Mouse (Mus musculus): ENCODE results near the gene Ppp1r14c. TPM values are rescaled to one million over a fixed set of nuclear protein-coding genes. Genes with fewer than 3 reads are reported as not detected.

The Ppp1r14c gene
- 25.2 and 36.1 TPM in 2 replicates for polyA plus RNA-seq (2012; rRNA removed)

DNA sequence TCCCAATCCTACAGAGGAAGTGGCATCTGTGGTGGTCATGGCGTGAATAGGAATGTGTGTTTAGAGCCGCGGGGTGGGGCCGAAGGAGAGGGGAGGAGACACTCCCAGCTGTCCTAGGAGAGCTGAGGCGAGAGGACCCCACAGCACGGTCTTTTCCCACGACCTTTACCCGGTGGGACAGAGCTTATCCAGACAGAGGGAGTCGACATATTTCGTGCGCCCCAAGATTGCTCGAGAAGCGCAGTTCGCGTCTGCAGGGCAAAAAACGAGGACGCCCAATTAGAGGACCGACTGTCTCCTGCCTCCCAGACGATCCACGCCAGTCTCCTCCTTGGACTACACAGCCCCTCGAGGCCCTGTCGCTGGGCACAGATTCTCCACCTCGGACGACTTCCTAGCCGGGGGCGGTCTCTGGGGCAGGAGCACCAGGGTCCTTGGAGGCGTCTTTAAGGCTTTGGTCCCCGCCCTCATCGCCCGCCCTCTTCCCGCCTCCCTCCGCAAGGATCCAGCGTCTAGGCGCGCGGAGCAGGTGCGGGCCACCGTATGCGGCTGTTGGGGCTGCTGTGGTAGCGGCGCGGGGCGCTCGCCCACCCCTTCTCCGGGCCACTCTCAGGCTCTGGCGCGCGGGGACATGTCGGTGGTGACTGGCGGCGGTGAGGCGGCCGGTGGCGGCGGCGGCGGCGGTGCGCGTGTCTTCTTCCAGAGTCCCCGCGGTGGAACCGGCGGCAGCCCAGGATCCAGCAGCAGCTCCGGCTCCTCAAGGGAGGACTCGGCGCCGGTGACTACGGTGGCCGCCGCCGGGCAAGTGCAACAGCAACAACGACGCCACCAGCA, at the start of gene Ppp1r14c:
Gene Ppp1r14c (plus strand): TSS at position 22 of the 834 bp plus-strand sequence.
- Histone ChIP-seq H3K4me1 (ENCODE audit: control insufficient read depth, insufficient read depth, low read length) (no peaks in the 10 kb centered on the region), H3K4me3 (replicated peaks; ENCODE audit: extremely low read depth, low read depth, low read length) (peak within 1 kb of the TSS; percentile 64)
- peak; percentile 60 for DNase-seq
- TF ChIP-seq CTCF (IDR thresholded peaks at IDR 0.05; ENCODE audit: insufficient read depth, low read length) = no peak
- TF ChIP-seq POLR2A (IDR thresholded peaks at IDR 0.05; ENCODE audit: borderline replicate concordance, extremely low read depth, low read depth, low read length) = peak; percentile 32; the same call in 1 of the 2 replicates
- WGBS = 1% methylated on average over 74 of the region's 74 CpGs

GRCm38 (mm10) chr10:3321406-3321805, 44.5 kb upstream of the Ppp1r14c start:
- Histone ChIP-seq H3K4me1 (ENCODE audit: control insufficient read depth, insufficient read depth, low read length) (no peaks in the 10 kb centered on the region), H3K4me3 (replicated peaks; ENCODE audit: extremely low read depth, low read depth, low read length) (no peak overlapping the region)
- no peak for DNase-seq
- TF ChIP-seq POLR2A (IDR thresholded peaks at IDR 0.05; ENCODE audit: borderline replicate concordance, extremely low read depth, low read depth, low read length) = no peak
- no peak for TF ChIP-seq CTCF (IDR thresholded peaks at IDR 0.05; ENCODE audit: insufficient read depth, low read length)
- WGBS = 78% methylated on average over 2 of the region's 2 CpGs

GRCm38 (mm10) chr10:3325447-3325846, 40.4 kb upstream of the Ppp1r14c start:
- Histone ChIP-seq H3K4me1 (ENCODE audit: control insufficient read depth, insufficient read depth, low read length) (no peaks in the 10 kb centered on the region), H3K4me3 (replicated peaks; ENCODE audit: extremely low read depth, low read depth, low read length) (no peak overlapping the region)
- WGBS = 55% methylated on average over 1 of the region's 1 CpGs
- peak; percentile 22 for DNase-seq
- TF ChIP-seq CTCF (IDR thresholded peaks at IDR 0.05; ENCODE audit: insufficient read depth, low read length) = peak; percentile 63
- no peak for TF ChIP-seq POLR2A (IDR thresholded peaks at IDR 0.05; ENCODE audit: borderline replicate concordance, extremely low read depth, low read depth, low read length)

DNA sequence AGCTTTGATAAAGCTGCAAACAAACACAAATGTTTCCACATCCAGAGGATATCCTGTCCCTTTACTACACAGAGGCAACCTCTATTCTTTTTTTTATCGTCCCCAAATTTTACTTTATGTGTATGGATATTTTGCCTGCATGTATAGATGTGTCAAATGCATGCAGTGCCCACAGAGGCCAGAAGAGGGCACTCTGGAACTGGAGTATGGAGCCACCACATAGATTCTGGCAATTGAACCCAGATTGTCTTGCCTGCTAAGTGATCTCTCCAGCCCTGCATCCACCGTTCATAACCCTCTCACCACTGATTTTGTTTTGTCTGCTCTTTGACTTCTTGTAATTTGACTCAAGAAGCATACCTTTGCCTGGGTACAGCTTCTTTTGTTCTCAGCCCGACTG, 33.0 kb upstream of the Ppp1r14c start:
- DNase-seq = peak; percentile 76

GRCm38 (mm10) chr10:3334570-3334969, 31.3 kb upstream of the Ppp1r14c start:
- no peak overlapping the region for H3K4me3 ChIP-seq (replicated peaks; ENCODE audit: extremely low read depth, low read depth, low read length)
- no peak for DNase-seq
- TF ChIP-seq CTCF (IDR thresholded peaks at IDR 0.05; ENCODE audit: insufficient read depth, low read length) = no peak
- no peak for TF ChIP-seq POLR2A (IDR thresholded peaks at IDR 0.05; ENCODE audit: borderline replicate concordance, extremely low read depth, low read depth, low read length)
- no peaks in the 10 kb centered on the region for H3K4me1 ChIP-seq (ENCODE audit: control insufficient read depth, insufficient read depth, low read length)

More for the DNA sequence above, 33.0 kb upstream of the Ppp1r14c start:
- no peaks in the 10 kb centered on the region for H3K4me1 ChIP-seq (ENCODE audit: control insufficient read depth, insufficient read depth, low read length)
- WGBS = 20% methylated on average over 3 of the region's 3 CpGs
- no peak for TF ChIP-seq POLR2A (IDR thresholded peaks at IDR 0.05; ENCODE audit: borderline replicate concordance, extremely low read depth, low read depth, low read length)
- TF ChIP-seq CTCF (IDR thresholded peaks at IDR 0.05; ENCODE audit: insufficient read depth, low read length) = peak; percentile 86
- H3K4me3 ChIP-seq (replicated peaks; ENCODE audit: extremely low read depth, low read depth, low read length) = no peak overlapping the region

GRCm38 (mm10) chr10:3336729-3337329, 29.0 kb upstream of the Ppp1r14c start:
- WGBS = 57% methylated on average over 7 of the region's 7 CpGs
- no peak for DNase-seq
- no peak for TF ChIP-seq POLR2A (IDR thresholded peaks at IDR 0.05; ENCODE audit: borderline replicate concordance, extremely low read depth, low read depth, low read length)
- Histone ChIP-seq H3K4me1 (ENCODE audit: control insufficient read depth, insufficient read depth, low read length) (no peaks in the 10 kb centered on the region), H3K4me3 (replicated peaks; ENCODE audit: extremely low read depth, low read depth, low read length) (no peak overlapping the region)

- TF ChIP-seq CTCF (IDR thresholded peaks at IDR 0.05; ENCODE audit: insufficient read depth, low read length) (no peak), POLR2A (IDR thresholded peaks at IDR 0.05; ENCODE audit: borderline replicate concordance, extremely low read depth, low read depth, low read length) (no peak)
- WGBS = 24% methylated on average over 2 of the region's 2 CpGs
- no peak for DNase-seq
- Histone ChIP-seq H3K4me1 (ENCODE audit: control insufficient read depth, insufficient read depth, low read length) (peaks cover 1% of the 10 kb centered on the region; the same call in 1 of the 2 replicates), H3K4me3 (replicated peaks; ENCODE audit: extremely low read depth, low read depth, low read length) (no peak overlapping the region)
Measured at GRCm38 (mm10) chr10:3337330-3337901, 28.4 kb upstream of the Ppp1r14c start.

DNA sequence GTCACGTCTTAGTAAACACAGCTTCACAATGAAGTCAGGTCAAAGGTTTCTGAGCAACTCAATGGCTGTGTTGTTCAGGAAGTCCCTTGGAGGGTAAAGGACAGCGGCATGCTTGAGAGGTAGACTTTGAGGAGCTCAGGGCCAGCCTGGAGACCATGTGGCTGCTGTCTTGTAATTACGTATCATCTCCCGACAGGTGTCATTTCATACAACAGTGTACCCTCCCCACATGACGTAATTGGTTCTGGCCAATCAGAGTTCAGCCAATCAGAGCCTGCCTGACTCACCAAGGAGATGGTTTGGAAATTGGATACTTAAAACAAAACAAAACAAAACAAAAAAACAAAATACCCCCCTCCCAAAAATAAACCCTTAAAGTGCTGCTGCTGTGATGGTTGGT, 20.2 kb upstream of the Ppp1r14c start:
- Histone ChIP-seq H3K4me3 (replicated peaks; ENCODE audit: extremely low read depth, low read depth, low read length) (no peak overlapping the region), H3K4me1 (ENCODE audit: control insufficient read depth, insufficient read depth, low read length) (peaks cover 4% of the 10 kb centered on the region)
- DNase-seq = no peak
- TF ChIP-seq POLR2A (IDR thresholded peaks at IDR 0.05; ENCODE audit: borderline replicate concordance, extremely low read depth, low read depth, low read length) (no peak), CTCF (IDR thresholded peaks at IDR 0.05; ENCODE audit: insufficient read depth, low read length) (no peak)
- 65% methylated on average over 5 of the region's 5 CpGs for WGBS

DNA sequence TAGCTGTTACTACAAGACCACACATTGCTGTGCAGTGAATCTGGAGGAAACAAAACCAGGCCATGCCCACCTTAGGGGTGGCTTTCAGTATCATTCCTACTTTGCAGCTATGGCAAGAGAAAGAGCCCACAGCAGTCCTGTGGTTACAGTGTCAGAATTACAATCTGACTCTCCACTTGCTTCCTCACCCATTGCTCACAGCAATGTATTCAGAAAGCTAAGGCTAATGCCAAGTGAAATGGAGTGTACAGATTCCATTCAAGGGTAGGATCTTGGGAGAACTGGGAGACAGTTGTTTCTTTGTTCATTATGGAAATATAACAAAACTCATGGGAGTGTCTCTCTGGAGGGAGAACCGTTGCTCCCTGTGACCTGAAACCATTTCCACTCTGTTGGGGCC, 6.3 kb upstream of the Ppp1r14c start:
- DNase-seq = no peak
- no peaks in the 10 kb centered on the region for H3K4me1 ChIP-seq (ENCODE audit: control insufficient read depth, insufficient read depth, low read length)
- TF ChIP-seq CTCF (IDR thresholded peaks at IDR 0.05; ENCODE audit: insufficient read depth, low read length) = no peak
- no peak for TF ChIP-seq POLR2A (IDR thresholded peaks at IDR 0.05; ENCODE audit: borderline replicate concordance, extremely low read depth, low read depth, low read length)
- no peak overlapping the region for H3K4me3 ChIP-seq (replicated peaks; ENCODE audit: extremely low read depth, low read depth, low read length)
- 72% methylated on average over 1 of the region's 1 CpGs for WGBS

All from lung, adult 2 months (tissue).